Mouse (Mus musculus): ENCODE results near the gene Mcrip1. TPM values are rescaled to one million over a fixed set of nuclear protein-coding genes. Genes with fewer than 3 reads are reported as not detected.

Mcrip1 gene
- polyA plus RNA-seq, 1 experiment from 2014 or later = 39.1 TPM

- Histone ChIP-seq H3K4me1 (ENCODE audit: control insufficient read depth, low read depth, low read length) (peaks cover 10% of the 10 kb centered on the region), H3K27ac (ENCODE audit: low read length) (no peak overlapping the region), H3K9me3 (replicated peaks; ENCODE audit: control insufficient read depth, low read length) (no peaks in the 10 kb centered on the region), H3K9ac (ENCODE audit: low read depth, low read length) (no peak overlapping the region), H3K4me3 (ENCODE audit: low read depth, low read length) (no peak overlapping the region), H3K36me3 (ENCODE audit: control insufficient read depth, insufficient read depth) (no peaks in the 10 kb centered on the region), H3K27me3 (ENCODE audit: control insufficient read depth, insufficient read depth, low read depth, low read length) (peaks cover 46% of the 10 kb centered on the region), H3K4me2 (ENCODE audit: low read depth, low read length) (no peak overlapping the region)
- 36% methylated on average over 9 of the region's 9 CpGs for WGBS (ENCODE audit: insufficient replicate concordance)
- no peak for ATAC-seq (ENCODE audit: low read depth)
Measured at GRCm38 (mm10) chr11:120527690-120528354, 21.7 kb downstream of the Mcrip1 start.

GRCm38 (mm10) chr11:120525959-120526358 is 23.6 kb downstream of the Mcrip1 start:
- WGBS (ENCODE audit: insufficient replicate concordance) = 53% methylated on average over 2 of the region's 2 CpGs

GRCm38 (mm10) chr11:120522581-120522980 is 26.9 kb downstream of the Mcrip1 start:
- no peak for ATAC-seq (ENCODE audit: low read depth)
- no peaks in the 10 kb centered on the region for H3K9me3 ChIP-seq (replicated peaks; ENCODE audit: control insufficient read depth, low read length)
- H3K9ac ChIP-seq (ENCODE audit: low read depth, low read length) = no peak overlapping the region
- H3K4me3 ChIP-seq (ENCODE audit: low read depth, low read length) = no peak overlapping the region
- H3K36me3 ChIP-seq (ENCODE audit: control insufficient read depth, insufficient read depth) = no peaks in the 10 kb centered on the region
- H3K27ac ChIP-seq (ENCODE audit: low read length) = no peak overlapping the region
- WGBS (ENCODE audit: insufficient replicate concordance) = 69% methylated on average over 8 of the region's 8 CpGs
- H3K4me1 ChIP-seq (ENCODE audit: control insufficient read depth, low read depth, low read length) = peaks cover 28% of the 10 kb centered on the region
- no peak overlapping the region for H3K4me2 ChIP-seq (ENCODE audit: low read depth, low read length)
- H3K27me3 ChIP-seq (ENCODE audit: control insufficient read depth, insufficient read depth, low read depth, low read length) = no peaks in the 10 kb centered on the region

More at GRCm38 (mm10) chr11:120525959-120526358, 23.6 kb downstream of the Mcrip1 start:
- ATAC-seq (ENCODE audit: low read depth) = no peak
- no peak overlapping the region for H3K4me2 ChIP-seq (ENCODE audit: low read depth, low read length)
- peaks cover 27% of the 10 kb centered on the region for H3K27me3 ChIP-seq (ENCODE audit: control insufficient read depth, insufficient read depth, low read depth, low read length)
- no peak overlapping the region for H3K27ac ChIP-seq (ENCODE audit: low read length)
- no peak overlapping the region for H3K4me3 ChIP-seq (ENCODE audit: low read depth, low read length)
- H3K4me1 ChIP-seq (ENCODE audit: control insufficient read depth, low read depth, low read length) = peaks cover 13% of the 10 kb centered on the region
- H3K9me3 ChIP-seq (replicated peaks; ENCODE audit: control insufficient read depth, low read length) = no peaks in the 10 kb centered on the region
- no peak overlapping the region for H3K9ac ChIP-seq (ENCODE audit: low read depth, low read length)
- no peaks in the 10 kb centered on the region for H3K36me3 ChIP-seq (ENCODE audit: control insufficient read depth, insufficient read depth)

- no peaks in the 10 kb centered on the region for H3K36me3 ChIP-seq (ENCODE audit: control insufficient read depth, insufficient read depth)
- peak overlapping the region; percentile 81 for H3K27ac ChIP-seq (ENCODE audit: low read length)
- no peak overlapping the region for H3K4me2 ChIP-seq (ENCODE audit: low read depth, low read length)
- no peaks in the 10 kb centered on the region for H3K27me3 ChIP-seq (ENCODE audit: control insufficient read depth, insufficient read depth, low read depth, low read length)
- no peak overlapping the region; the same call in 1 of the 2 replicates for H3K9ac ChIP-seq (ENCODE audit: low read depth, low read length)
- WGBS (ENCODE audit: insufficient replicate concordance) = 47% methylated on average over 5 of the region's 5 CpGs
- H3K4me3 ChIP-seq (ENCODE audit: low read depth, low read length) = no peak overlapping the region
- ATAC-seq (ENCODE audit: low read depth) = peak; percentile 81
- H3K4me1 ChIP-seq (ENCODE audit: control insufficient read depth, low read depth, low read length) = peaks cover 25% of the 10 kb centered on the region
- H3K9me3 ChIP-seq (replicated peaks; ENCODE audit: control insufficient read depth, low read length) = no peaks in the 10 kb centered on the region
Measured at GRCm38 (mm10) chr11:120520967-120521540, 28.5 kb downstream of the Mcrip1 start.

GRCm38 (mm10) chr11:120520498-120520897 is 29.0 kb downstream of the Mcrip1 start:
- Histone ChIP-seq H3K27ac (ENCODE audit: low read length) (peak overlapping the region; percentile 2; the same call in 1 of the 2 replicates), H3K36me3 (ENCODE audit: control insufficient read depth, insufficient read depth) (no peaks in the 10 kb centered on the region), H3K27me3 (ENCODE audit: control insufficient read depth, insufficient read depth, low read depth, low read length) (no peaks in the 10 kb centered on the region), H3K4me3 (ENCODE audit: low read depth, low read length) (no peak overlapping the region), H3K9me3 (replicated peaks; ENCODE audit: control insufficient read depth, low read length) (no peaks in the 10 kb centered on the region), H3K4me1 (ENCODE audit: control insufficient read depth, low read depth, low read length) (peaks cover 30% of the 10 kb centered on the region), H3K9ac (ENCODE audit: low read depth, low read length) (no peak overlapping the region), H3K4me2 (ENCODE audit: low read depth, low read length) (no peak overlapping the region)
- 60% methylated on average over 9 of the region's 9 CpGs for WGBS (ENCODE audit: insufficient replicate concordance)
- no peak for ATAC-seq (ENCODE audit: low read depth)

GRCm38 (mm10) chr11:120519738-120520137 is 29.8 kb downstream of the Mcrip1 start:
- ATAC-seq (ENCODE audit: low read depth) = no peak
- Histone ChIP-seq H3K4me3 (ENCODE audit: low read depth, low read length) (no peak overlapping the region), H3K4me1 (ENCODE audit: control insufficient read depth, low read depth, low read length) (peaks cover 32% of the 10 kb centered on the region), H3K9me3 (replicated peaks; ENCODE audit: control insufficient read depth, low read length) (no peaks in the 10 kb centered on the region), H3K9ac (ENCODE audit: low read depth, low read length) (no peak overlapping the region), H3K27me3 (ENCODE audit: control insufficient read depth, insufficient read depth, low read depth, low read length) (no peaks in the 10 kb centered on the region), H3K4me2 (ENCODE audit: low read depth, low read length) (no peak overlapping the region), H3K36me3 (ENCODE audit: control insufficient read depth, insufficient read depth) (no peaks in the 10 kb centered on the region), H3K27ac (ENCODE audit: low read length) (no peak overlapping the region)
- 27% methylated on average over 9 of the region's 9 CpGs for WGBS (ENCODE audit: insufficient replicate concordance)

GRCm38 (mm10) chr11:120518558-120518957 is 31.0 kb downstream of the Mcrip1 start:
- Histone ChIP-seq H3K27ac (ENCODE audit: low read length) (no peak overlapping the region), H3K4me1 (ENCODE audit: control insufficient read depth, low read depth, low read length) (peaks cover 32% of the 10 kb centered on the region), H3K27me3 (ENCODE audit: control insufficient read depth, insufficient read depth, low read depth, low read length) (no peaks in the 10 kb centered on the region), H3K36me3 (ENCODE audit: control insufficient read depth, insufficient read depth) (no peaks in the 10 kb centered on the region), H3K9me3 (replicated peaks; ENCODE audit: control insufficient read depth, low read length) (no peaks in the 10 kb centered on the region), H3K4me2 (ENCODE audit: low read depth, low read length) (no peak overlapping the region), H3K9ac (ENCODE audit: low read depth, low read length) (no peak overlapping the region), H3K4me3 (ENCODE audit: low read depth, low read length) (no peak overlapping the region)
- 46% methylated on average over 6 of the region's 6 CpGs for WGBS (ENCODE audit: insufficient replicate concordance)
- peak; percentile 15; the same call in 1 of the 2 replicates for ATAC-seq (ENCODE audit: low read depth)

GRCm38 (mm10) chr11:120518027-120518426 is 31.5 kb downstream of the Mcrip1 start:
- Histone ChIP-seq H3K4me1 (ENCODE audit: control insufficient read depth, low read depth, low read length) (peaks cover 32% of the 10 kb centered on the region), H3K27ac (ENCODE audit: low read length) (peak overlapping the region; percentile 38; the same call in 1 of the 2 replicates), H3K9me3 (replicated peaks; ENCODE audit: control insufficient read depth, low read length) (no peaks in the 10 kb centered on the region), H3K9ac (ENCODE audit: low read depth, low read length) (no peak overlapping the region), H3K4me3 (ENCODE audit: low read depth, low read length) (no peak overlapping the region), H3K27me3 (ENCODE audit: control insufficient read depth, insufficient read depth, low read depth, low read length) (no peaks in the 10 kb centered on the region), H3K4me2 (ENCODE audit: low read depth, low read length) (no peak overlapping the region), H3K36me3 (ENCODE audit: control insufficient read depth, insufficient read depth) (no peaks in the 10 kb centered on the region)
- 40% methylated on average over 6 of the region's 6 CpGs for WGBS (ENCODE audit: insufficient replicate concordance)
- ATAC-seq (ENCODE audit: low read depth) = peak; percentile 30; the same call in 1 of the 2 replicates

- no peak overlapping the region for H3K9ac ChIP-seq (ENCODE audit: low read depth, low read length)
- WGBS (ENCODE audit: insufficient replicate concordance) = 61% methylated on average over 4 of the region's 4 CpGs
- H3K36me3 ChIP-seq (ENCODE audit: control insufficient read depth, insufficient read depth) = no peaks in the 10 kb centered on the region
- no peaks in the 10 kb centered on the region for H3K27me3 ChIP-seq (ENCODE audit: control insufficient read depth, insufficient read depth, low read depth, low read length)
- ATAC-seq (ENCODE audit: low read depth) = no peak
- no peak overlapping the region for H3K4me2 ChIP-seq (ENCODE audit: low read depth, low read length)
- no peak overlapping the region for H3K4me3 ChIP-seq (ENCODE audit: low read depth, low read length)
- no peaks in the 10 kb centered on the region for H3K9me3 ChIP-seq (replicated peaks; ENCODE audit: control insufficient read depth, low read length)
- H3K4me1 ChIP-seq (ENCODE audit: control insufficient read depth, low read depth, low read length) = peaks cover 32% of the 10 kb centered on the region
- no peak overlapping the region for H3K27ac ChIP-seq (ENCODE audit: low read length)
Measured at GRCm38 (mm10) chr11:120517147-120517546, 32.4 kb downstream of the Mcrip1 start.

Data from liver, embryonic 16.5 days (tissue).